Mouse (Mus musculus) thymus, postnatal 25 days (tissue): Measurements from ENCODE around the gene Xxylt1.

Experiments used
- DNase-seq: peaks from one replicate; pipeline ENCODE4 v3.0.0; 2022

Xxylt1 gene

DNA sequence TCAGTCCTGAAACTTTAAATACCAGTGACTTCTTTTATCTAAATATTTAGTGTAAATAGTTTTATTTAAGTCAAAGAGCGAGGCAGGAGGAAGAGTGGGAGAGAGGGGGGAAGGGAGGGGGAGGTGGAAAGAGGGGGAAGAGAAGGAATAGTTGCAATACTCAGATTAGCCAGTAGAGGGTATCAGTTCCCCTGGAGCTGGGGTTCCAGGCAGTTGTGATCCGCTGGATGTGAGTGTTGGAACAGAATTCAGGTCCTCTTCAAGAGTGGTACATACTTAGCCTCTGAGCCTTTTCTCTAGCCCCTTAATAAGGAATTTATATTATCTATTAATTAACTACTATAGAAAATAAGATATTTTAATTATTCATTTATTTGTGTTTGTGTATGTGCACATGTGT lies 140.5 kb downstream of the Xxylt1 start:
- no peak for DNase-seq

DNA sequence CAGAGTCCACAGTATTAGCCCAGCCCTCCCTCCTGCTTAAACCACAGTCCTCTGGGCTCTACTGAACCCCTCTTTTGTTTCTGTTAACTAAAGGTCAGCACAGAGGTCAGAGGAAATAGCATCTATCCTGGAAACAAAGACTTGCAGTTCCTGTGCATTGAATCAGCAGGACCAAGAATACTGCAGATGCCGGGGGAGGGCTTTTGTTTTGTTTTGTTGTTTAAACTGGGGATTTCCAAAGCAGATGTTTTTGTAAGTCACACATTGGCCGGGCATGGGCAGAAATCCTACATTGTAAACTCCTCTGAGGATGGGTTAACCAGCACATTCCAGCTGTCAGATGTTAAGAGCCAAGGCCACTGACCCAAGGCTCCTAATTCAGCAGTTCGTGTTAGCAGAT lies 141.3 kb downstream of the Xxylt1 start:
- DNase-seq: no peak

DNA sequence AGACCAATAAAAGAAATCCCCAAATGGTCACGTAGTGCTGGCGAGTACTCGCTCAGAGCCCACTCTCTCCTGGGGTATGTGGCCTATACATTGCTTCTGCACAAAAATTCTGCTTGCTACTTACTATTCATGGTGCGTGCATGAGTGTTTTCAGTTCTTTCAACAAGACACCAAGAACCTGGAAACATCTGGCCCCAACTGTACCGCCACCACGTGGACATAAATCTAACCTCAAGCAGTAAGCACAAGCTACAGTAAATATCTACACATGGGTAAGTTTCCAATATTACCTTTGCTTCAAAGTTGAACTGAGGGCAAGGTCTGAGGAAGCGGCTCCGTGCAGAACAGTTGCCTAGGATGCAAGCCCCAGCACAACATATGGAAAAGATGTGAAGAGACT lies 142.0 kb downstream of the Xxylt1 start:
- DNase-seq: no peak

DNA sequence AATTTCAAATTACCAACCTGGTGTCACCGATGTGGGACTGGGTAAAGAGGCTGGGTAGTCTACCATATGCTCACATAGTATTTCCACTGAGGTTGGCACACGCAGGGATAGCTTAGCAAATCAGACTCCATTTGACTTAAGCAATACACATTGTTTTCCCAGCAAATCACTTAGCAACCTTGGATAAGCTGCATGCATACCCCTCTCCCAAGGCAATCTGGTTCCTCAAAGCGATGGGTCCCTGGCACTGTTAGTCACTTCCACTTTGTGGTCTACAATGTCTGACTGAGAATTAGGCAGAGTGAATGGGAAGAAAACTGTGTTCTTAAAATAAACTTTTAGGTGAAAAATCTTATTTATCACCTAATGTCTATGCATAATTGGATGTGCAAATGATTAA lies 142.6 kb downstream of the Xxylt1 start:
- DNase-seq: no peak

DNA sequence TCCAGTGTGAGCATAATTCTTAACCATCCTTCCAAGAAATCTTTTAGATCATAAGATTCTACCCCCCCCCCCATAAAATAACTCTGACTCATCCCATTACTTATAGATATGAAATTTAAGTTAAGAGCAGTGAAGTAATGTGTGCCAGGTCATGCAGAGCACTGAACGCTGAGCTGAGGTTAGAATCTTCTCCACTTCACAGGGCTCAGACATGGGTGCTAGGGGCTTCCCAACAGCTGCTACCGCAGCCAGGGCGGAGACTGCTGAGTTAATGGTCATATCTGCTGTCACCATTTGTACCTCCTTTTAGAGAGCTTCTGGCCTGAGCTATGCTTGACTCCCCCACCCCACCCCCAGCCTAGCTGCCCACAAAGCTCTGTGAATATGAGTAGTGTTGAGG lies 143.6 kb downstream of the Xxylt1 start:
- no peak for DNase-seq

DNA sequence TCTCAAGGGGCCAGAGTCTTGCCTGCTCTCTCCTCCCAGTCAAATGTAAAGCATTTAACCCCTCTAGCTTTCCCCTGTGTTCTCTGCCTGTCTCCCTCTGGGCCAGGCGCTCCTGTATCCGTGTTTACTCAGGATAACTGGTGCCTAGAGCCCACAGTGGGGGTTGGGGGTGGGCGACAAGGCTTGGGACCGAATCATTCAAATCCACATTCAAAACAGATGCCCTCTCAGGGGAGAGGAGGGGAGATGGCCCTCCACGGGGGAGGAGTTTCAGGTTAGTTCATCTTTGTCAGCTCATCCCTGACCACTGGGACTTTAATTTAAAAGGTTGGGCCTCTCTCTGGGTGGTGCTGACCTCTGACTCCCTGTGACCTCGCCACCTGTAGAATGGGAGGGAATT lies 144.8 kb downstream of the Xxylt1 start:
- no peak for DNase-seq

DNA sequence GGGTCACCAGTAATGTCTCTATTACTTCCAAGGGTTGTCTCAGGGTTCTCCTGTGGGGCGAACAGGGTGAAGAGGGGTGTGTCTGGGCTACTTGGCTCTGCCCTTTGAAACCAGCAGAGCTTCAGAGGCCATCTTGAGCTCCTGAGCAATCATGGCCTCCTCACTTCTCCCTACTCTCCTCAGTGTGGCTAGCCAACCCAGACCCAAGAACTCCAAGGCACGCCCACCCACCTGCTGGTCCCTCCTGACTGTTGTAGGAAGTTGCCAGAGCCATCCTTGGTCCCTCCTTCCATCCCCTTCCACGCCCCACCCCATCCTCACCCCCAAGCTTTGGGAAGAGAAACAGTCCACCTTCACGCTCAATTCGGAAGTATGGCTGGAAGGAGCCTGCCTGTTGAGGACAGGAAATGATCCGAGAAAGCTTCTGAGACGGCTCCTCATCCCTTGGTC lies 145.2 kb downstream of the Xxylt1 start:
- DNase-seq: no peak

DNA sequence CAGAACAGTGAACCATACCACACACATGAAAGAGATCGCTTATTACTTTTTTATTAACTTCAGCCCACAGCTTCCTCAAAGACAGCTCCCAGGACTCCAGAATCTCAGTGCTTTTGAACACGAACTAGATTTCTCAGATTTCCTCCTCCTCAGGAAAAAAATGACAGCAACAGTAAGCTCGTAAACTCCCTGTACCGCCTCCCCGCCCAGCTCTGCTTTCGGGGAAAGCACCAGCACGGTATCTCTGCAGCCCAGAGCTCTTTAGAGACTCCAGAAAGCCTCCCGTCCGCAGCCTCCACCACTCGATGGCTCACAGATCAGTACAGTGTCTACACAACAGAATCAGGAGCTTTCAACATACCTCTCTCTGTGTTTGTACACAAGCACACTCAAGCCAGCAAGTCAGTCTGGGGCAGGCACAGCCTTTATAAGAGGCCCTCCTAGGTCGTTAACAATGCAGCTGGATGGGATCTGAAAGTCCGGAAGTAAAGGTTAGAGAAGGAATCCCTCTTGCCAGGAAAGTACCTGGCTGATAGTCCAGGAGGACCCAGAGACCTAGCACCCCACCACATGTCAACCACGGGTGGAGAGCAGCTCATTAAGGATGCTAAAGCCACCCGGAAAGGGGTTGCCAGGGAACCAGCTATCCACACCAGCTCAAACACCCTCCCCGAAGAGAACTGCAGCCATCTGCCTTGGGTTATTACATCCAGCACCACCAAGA lies 146.1 kb downstream of the Xxylt1 start:
- DNase-seq: no peak

DNA sequence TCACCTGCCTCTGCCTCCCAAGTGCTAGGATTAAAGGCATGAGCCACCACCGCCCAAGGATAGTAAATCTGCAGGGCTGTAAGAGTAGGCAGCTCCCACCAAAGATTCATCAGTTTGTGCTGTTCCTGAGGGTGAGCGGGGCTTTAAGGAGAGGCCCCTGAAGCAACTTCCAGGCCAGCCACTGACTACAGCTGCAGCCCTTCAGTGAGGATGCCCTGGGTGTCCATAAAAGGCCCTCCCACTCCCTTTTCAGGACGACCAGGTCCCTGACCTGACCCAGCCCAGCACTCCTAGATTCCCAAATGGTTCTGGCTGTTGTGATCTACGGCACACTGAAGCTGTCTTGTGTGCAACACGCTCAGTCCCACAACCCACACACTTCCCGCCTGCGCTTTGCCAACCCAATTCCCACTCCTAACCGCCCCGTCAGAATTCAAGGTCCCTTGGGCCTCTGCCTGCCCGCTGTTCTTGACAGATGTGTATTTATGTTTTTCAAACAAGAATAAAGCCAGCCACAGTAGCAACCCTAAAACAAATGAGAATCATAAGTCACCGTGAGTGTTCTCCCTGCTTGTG lies 146.9 kb downstream of the Xxylt1 start:
- no peak for DNase-seq

DNA sequence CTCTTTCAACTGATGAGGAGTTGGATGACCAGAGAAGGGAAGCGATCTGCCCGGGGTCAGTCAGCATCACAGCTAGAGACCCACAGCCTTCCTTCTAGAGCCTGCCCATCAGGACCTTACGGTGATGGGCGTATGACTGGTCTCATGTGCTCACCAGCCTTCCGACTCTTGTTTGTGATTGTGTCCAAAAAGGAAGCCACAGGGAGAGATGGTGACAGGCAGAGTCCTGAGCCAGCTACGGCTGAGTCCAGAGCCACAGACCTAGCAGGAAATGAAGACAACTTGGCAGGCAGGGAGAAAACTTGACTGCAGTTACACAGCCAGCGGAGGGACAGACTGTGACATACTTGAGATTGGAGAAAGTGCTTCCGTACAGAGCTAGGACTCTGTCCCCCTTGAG lies 147.9 kb downstream of the Xxylt1 start:
- no peak for DNase-seq

DNA sequence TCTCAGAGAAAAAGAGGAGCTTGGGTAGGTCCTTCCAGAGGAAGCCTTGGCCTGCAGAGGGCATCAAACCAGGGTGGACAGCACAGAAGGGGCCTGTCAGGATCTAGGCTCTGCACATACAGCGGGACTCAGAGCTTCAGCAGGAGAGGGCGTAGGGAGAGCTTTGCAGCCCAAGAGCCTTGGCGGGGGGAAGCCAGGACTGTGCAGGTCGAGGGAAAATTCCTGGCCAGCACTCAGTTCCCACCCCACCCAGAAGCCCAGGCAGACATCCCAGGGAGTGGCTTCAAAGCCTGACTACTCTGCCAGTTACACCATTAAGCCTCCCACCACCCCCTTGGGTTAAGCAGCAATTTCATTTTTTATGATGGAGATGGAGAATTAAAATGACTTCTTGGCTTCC lies 148.4 kb downstream of the Xxylt1 start:
- no peak for DNase-seq

DNA sequence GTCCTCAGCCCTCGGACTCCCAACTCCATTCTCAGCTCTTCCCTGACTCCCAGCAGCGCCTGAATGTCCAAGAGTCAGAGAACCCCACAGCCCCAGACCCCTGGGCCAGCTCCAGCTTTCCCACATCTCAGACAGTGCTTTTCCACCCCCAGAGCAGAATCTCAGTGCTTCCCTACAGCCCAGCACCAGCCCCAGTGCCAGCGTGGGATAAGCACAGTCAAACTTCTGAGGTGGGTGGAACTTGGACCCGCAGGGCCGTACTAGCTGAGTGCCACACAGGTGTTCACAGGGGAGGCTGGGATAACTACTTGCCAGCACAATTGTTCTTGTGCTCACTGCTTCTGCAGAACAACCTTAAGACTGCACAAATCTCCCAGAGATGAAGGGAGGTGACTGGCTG lies 149.0 kb downstream of the Xxylt1 start:
- no peak for DNase-seq

DNA sequence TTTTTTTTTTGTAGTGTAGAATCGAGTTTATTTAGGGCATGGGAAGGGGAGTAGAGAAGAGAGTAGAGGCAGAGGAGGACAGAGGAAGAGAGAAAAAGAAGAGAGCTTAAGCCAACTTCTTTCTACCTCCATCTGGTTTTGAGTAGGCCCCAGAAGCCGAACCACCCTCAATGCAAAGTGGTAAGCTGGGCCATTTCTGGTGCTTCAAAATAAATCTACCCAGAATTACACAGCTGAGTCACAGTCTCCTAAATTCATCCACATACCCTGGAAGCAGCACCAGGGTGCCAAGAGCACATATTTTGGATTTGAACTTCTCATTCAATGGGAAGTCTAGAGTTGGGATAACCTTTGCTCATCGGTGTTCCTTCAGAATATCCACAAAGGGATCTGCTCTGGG lies 152.1 kb downstream of the Xxylt1 start:
- DNase-seq: no peak

DNA sequence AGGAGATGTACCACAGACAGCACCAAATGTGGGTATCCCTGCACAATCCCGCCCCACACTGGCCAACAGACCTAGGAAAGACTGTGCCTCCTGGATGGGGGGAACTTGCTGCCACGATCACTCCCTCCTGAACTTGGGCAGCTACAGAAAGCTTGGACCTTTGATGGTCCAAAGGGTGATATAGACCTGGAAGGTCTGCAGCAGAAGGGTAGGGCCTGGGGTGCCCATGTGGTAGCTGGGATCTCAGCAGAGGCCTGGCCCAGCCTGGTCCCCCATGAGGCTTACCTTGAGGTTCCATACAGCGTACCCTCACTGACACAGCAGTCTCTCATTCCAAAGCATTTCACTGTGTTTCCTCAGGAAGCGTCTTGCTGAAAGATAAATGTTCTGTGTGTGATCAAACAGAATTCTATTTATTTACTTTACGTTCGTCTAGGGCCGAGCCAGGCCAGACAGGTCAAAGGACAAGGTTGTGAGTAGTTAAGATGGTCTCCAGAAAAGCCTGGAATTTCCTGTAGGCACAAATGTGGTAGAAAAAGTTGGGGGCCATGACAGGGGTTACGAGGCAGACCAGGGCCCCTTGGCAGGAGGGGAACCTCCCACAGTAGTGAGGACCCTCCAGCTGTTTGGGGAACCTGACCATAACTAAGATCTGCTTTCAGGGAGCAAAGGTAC lies 153.0 kb downstream of the Xxylt1 start:
- no peak for DNase-seq

DNA sequence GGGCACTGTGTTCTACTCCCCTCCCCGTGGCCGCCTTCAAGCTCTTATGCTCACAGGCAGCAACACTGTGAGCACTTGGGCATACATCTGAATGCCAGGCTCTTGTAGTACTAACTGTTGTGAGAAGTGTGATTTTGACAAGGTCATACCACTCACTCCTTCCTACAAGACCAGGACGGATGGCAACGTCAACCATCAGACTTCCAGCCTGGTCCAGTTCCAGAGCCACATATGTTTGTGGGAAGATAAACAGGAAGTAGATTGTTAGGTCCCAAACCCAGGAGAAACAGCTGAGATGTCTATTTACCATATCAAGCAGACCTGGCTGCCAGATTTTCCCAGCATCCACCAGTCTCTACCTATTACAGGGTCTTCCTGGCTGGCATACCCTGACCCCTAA lies 155.7 kb downstream of the Xxylt1 start:
- no peak for DNase-seq

DNA sequence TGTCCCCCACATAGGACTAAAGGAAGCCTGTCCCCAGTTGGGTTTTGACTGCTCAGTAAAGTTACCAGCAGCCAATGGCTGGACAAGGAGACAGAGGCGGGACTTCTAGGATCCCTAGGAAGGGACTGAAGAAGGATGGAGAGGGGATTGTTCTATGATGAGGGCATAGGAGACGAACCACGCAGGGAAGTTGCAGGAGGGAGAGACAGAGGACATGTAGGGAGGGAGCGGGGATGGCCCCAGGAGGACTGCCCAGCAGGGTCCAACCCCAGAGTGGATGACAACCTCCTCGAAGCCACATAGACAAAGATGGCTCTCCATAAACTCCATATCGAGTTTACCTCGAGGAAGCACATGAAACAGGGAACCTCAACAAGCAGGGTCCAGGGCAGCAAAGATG lies 157.3 kb downstream of the Xxylt1 start:
- DNase-seq: no peak

DNA sequence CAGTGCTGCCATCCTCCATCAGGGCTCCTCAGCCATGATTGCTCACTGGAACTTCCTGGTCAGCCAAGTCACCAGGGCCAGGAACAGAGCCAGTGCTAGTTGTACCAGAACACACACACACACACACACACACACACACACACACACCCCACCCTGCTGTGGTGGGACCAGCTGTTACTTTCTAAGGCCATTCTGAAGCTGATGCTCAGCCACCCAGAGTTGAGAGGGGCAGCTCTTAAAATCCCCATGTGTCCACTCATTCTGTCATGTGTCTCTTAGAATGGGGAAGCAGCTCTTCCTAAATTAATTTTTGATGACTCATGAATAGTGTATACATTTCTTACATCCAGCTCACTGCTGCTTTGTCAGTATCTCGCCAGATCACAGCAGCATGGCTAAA lies 158.7 kb downstream of the Xxylt1 start:
- DNase-seq: no peak

DNA sequence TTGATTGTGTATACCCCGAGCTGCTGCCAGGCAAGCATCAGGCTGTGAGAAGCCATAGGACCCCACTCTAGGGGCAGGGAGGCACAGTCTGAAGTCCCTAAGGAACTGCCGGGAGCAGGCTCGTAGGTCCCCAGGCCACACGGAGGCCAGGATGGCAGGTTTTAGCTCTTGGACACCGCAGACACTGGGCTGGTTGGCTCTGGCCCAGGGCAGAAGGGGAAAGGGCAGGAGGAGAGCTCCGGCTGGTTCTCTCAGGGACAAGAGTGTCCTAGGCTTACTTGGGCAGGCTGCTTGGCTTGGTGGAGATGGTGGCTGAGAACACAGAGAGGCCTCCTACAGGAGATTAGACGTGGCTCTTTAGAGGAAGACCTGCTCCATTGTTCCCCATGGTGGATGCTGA lies 162.4 kb downstream of the Xxylt1 start:
- no peak for DNase-seq

DNA sequence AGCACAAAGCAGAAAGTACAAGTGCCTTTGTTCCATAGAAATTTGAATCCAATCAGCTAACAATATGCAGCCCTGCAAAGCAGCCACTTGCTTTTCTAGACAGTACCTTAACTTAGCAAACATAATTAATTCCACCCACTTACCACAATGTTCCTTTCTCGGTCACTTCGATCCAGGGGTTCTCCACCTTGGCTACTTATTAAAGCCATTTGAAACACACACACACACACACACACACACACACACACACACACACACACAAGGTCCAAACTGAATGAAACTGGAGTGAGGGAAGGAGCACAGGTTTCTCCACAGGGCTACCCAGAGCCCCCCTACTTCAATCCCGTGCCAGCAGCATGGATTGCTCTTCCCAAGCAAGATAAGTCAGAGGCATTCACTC lies 164.3 kb downstream of the Xxylt1 start:
- no peak for DNase-seq

DNA sequence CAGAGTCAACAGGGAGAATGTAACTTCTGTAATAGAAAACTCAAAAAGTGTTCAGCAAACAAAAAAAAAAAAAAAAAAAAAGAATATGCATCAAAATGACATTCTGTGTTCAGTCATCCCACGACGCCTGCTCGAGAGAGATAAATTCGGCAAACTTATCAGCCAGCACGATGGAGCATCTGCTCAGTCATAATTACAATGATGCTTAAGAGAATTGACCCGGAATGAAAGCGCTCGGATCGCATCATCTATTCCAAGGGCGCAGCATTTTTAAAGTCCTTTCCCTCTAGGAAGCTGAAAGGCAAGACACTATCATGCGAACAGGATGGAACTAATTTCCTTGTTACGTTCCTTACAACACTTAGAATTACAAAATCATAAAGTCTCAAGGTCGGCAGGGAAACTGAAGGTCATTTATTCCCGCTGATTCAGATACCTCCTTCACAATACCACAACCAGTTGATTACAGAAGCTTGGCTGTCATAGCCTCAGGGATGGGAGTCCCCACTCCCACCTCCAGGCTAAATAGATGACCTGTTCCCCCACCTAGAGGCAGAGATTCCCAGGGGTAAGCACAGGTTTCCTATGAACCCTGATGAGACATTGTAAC lies 165.5 kb downstream of the Xxylt1 start:
- no peak for DNase-seq
